Mouse (Mus musculus): ENCODE data around the gene Cdk9.
A peak's percentile ranks its signal among the peaks of the same experiment; 100 is the strongest.

Cdk9 gene

DNA sequence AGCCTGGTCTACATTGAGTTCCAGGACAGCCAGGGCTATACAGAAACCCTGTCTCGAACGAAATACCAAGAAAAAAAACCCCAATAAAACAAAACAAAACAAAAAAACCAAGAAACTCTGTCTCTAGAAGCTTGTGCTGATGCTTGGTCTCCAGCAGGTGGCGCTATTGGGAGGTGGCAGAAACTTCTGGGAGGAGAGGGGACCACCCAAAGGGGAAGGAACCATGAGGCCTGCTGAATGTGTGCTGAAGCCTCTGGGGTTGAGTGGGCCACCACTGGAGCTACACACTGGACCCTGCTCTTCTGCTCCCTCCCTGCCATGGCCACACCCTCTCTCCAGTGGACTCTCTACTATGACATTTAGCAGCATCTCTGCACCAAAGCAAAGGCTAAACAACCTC, 4.2 kb downstream of the Cdk9 start:
- peak; percentile 62 to 78 for DNase-seq (ENCODE audit: low spot score in 2 of 2)

DNA sequence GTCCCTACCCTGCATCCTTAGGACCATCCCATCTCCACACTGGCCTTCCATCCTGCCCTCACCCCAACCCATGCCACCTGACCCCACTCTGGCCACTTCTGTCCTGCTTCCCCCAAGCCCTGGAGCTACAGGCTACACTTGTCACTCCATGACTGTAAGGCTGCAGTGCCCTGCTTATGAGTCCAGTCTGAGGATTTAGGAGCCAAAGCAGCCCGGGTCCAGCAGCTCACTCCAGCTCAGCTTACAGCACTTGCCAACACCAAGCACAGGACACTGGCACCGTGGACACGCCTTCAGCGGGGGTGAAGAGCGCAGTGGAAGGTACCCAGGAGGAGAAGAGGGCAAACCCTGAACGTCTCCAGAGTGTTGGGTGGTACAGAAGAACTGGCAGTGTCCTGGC, 5.9 kb downstream of the Cdk9 start:
- no peak for DNase-seq (ENCODE audit: low spot score in 2 of 2)

DNA sequence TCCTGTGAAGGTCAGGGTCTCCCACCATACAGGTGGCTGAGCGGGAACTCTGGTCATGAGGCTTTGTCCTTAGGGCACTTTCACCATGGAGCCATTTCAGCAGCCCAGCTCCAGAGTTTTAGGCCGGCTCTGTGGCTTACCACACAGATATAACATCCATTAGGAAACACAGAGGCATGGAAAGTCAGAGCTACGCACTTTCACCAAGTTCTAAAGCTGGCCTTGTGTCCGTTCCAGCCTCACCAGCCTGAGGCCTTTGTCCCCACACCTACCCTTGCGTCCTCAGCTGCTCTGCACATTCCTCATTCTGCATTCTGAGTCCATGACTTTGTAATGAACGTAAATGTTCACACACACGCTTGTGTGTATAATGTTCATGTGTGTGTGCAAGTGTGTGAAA, 7.9 kb downstream of the Cdk9 start:
- no peak for DNase-seq (ENCODE audit: low spot score in 2 of 2)

DNA sequence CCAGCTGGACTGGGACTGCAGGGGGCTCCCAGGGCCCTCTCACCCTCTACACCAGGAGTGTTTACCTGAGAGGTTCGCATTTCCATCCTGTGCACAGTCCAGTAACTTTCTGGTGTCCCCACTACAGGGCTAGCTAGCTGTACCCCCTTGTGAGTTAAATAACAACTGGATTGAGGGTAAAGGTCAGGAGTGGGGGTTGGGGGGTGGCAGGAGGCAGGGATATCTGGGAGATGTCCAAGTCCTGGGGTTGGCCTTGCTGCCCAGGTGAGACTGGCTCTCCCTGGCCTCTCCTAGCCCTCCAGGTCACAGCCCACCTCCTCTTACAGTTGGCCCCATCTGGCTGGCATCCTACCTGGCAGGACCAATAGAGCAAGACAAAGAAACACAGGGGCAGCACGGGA, 8.9 kb downstream of the Cdk9 start, which contains the start of gene Fpgs:
TSS of gene Fpgs (minus strand) at position 125 of the 401 bp plus-strand sequence.
- no peak for DNase-seq (ENCODE audit: low spot score in 2 of 2)

DNA sequence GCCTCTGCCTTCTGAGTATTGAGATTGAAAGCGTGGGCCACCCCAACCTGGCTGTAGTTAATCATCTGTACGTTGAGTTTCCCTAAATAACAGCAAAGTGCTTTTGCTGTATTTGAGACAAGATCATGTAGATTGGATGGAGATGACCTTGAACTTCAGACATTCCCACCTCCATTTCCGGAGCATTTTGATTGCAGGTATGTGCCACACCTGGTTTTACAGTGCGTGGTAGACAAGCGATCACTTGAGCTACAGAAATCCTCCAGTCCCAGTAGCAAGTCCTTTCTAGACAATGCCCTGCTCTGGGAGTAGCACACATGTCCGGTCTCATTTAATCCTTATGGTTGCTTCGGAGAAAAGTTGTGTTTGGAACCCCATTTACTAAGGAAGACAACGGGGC, 9.8 kb downstream of the Cdk9 start:
- DNase-seq (ENCODE audit: low spot score in 2 of 2): no peak

DNA sequence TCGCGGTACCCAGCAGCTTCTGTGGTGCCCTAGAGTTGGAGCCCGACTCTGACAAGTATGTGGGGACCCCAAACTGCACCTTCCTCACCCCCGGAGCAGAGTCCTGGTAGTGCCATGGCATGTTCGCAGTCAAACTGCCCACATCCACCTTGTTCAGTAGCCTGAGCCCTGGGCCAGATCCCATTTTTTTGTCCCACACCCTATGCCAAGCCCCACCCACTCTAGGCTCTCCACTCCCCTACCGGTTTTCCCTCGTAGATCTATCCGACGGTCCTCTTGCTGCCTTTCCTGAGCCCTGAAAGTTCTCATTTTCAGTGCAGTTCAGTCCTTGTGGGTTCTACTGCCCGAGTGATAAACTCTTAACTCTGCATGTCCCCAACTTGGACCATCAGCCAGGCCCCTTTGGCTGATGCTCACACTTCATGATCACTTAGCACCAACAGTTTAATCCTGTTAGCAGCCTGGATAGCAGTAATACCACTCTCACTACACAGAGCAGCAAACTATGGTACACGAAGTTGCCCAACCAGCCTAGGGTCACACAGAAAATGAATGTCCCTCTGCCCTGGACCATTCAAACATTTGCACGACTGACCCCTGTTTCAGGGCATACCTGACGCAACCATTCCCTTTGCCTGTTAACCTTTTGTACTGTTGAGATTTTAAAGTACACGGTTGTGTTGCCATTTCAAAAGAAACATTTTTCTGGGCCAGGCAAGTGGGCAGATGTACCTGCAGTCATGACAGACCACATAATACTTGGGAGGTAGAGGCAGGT, 11.7 kb downstream of the Cdk9 start:
- no peak for DNase-seq (ENCODE audit: low spot score in 2 of 2)

DNA sequence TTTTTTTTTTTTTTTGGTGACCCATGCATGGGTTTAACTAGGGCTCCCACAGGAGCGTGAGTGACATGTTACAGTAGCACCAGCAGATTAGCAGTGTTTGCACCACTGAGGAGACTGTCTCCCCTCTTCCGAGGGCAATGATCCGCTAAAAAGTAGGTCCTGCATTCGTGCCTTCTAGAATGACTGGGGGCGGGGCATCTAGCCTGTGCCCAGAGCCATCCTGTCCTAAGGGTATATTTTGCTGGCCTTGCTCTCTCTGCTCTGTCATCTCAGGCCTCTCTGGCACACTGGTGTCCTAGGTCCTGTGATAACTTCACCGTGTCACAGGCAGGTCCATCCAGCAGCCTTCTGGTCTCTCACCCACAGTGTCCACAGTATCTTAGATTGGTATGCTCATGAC, 13.2 kb downstream of the Cdk9 start:
- no peak for DNase-seq (ENCODE audit: low spot score in 2 of 2)

DNA sequence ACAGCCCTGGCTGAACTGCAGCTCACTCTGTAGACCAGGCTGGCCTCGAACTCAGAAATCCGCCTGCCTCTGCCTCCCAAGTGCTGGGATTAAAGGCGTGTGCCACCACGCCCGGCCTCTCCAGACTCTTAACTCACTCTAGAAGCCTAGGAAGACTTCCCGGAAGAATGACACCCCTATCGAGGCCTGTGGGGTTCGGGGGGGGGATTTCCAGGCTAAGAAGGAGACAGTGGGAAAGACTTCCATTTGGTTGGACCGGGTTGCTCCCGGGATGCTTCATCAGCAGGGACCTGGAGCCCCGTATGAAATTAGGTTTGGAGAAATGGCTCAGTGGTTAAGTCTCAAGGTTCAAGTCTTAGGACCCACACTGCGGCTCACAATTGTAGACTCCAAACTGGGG, 18.2 kb downstream of the Cdk9 start:
- no peak for DNase-seq (ENCODE audit: low spot score in 2 of 2)

DNA sequence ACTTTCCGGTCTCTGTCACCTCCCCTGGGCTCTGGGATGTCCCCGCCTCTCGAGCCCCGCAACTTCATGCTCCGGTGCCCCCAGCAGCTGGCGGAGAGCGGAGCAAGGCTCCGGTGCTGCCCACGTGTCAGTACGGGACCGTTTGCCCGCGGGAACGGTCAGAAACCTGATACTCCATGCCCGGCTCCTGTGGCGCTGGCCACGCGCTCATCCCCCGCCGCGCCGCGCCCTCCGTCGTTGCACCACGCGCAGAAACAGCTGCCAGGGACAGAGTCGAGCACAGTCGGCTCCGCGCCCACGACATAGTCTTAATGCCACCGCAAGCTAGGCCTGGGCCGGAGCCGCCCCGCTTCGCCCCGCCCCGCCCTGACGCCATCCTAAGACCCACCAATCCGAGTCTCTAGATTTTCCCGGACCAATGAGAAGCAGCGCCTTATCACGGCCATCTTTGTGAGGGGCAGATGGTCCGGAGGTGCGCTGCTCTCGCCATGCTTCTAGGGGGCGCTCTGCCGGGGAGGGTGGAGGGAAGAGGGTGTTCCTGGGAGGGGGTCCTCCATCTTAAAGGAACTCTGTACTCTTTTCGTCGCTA, 19.0 kb downstream of the Cdk9 start:
- peak; percentile 92 to 95 for DNase-seq (ENCODE audit: low spot score in 2 of 2)

DNA sequence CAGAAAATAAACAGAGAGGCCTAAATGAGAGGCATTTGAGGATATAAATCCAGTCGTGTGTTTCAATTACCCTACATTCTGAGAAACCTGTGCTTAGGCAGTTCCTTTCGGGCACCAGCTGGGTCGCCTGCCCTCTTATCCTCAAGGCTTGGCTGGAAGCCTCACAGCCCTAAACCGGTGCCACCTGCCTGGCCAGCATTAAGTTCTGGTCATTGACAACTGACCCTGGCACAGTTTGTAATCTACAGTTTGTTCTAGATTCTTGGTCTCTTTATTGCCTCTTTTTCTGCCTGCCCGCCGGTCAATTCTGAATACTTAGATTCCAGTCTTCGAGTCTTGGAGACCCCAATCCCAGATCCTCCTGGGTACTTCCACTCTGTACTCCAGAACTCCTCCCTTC, 19.6 kb downstream of the Cdk9 start:
- DNase-seq (ENCODE audit: low spot score in 2 of 2): no peak

DNA sequence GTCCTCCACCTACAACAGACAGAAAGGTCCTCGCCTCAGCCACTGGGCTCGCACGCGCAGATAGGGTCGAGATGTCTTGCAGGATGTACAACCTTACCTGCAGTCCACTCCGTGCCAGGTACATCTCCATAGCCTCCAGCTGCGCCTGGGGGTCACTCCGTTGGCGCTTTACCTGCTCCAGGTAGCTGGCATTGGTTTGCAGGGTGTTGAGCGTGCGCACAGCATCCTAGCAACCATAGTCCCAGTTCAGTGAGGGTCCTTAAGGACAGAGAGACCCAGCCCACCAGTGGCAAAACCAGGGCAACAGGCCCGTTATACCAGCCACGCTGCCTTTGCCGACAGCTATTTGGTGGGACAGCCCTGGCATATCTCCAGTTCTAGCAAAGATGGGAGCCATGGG, 20.4 kb downstream of the Cdk9 start:
- no peak for DNase-seq (ENCODE audit: low spot score in 2 of 2)

DNA sequence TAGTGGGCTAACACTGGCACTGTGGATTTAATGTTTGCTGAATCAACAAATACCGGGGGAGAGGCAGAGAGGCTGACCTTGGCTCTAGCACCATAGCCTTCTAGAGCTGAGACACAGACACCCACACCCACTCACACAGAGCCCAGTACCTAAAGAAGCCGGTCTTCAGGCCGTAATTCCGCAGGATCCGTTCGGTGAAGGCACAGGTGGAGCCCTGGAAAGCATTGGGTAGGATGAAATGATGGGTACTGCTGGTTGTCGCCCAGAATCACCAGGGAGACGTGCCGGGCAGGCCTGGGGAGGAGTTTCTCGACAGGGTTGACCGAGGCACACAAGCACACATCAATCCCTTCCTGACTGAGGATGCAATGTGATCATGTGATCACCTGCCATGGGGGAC, 21.8 kb downstream of the Cdk9 start:
- DNase-seq (ENCODE audit: low spot score in 2 of 2): no peak

DNA sequence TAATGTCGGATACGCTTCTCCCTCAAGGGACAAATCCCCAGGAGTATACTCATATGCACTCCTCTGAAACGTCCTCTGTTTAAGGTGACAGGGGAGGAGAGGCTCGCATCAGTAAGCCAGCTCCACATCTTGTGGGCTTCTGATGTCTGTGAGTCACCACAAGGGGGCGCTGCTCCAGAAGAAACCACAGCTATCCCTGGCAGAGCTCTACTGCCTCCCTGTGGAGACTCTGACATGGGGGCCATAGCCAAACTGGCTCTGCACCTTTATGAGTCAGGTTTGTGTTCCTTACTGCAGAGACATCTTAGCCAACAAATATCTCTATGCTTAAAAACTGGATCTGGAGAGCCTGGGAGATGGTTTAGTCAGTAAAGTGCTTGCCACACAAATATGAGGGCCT, 23.5 kb downstream of the Cdk9 start:
- peak; percentile 88 to 93 for DNase-seq (ENCODE audit: low spot score in 2 of 2)

DNA sequence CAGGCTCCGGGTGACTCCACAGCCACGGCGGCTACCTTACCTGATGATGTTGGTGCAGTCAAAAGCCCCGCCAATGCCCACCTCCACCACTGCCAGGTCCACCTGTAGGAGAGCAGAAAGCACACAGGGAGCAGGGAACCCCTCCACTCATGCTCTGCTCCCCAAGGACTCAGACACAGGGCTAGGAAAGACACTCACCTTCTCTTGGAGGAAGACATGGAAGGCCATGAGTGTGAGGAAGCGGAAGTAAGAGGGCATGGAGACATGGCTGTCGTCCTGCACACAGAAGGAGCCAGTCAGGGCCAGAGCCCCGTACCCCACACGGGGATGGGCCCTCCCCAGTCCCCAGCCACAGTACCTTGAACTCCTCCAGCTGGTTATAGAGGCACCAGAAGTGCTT, 25.3 kb downstream of the Cdk9 start:
- DNase-seq (ENCODE audit: low spot score in 2 of 2): no peak

DNA sequence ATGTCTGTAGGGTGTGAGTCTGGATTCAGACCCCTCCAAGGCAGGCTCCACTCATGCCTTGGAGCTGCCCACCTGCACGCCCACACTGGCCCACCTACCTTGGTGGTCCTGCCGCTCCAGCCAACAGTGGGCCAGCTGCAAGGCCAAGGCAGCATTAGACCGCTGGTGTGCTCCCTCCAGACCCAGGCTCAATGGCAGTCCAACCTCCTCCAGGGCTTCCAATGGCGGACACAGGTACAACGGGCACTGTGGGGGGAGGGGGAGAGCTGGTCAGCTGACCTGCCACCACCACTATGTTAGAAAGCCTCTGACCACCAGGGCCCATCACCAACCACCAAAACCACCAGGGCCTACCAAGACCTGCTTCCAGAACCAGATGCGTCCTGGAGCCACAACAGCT, 26.2 kb downstream of the Cdk9 start:
- DNase-seq (ENCODE audit: low spot score in 2 of 2): no peak

DNA sequence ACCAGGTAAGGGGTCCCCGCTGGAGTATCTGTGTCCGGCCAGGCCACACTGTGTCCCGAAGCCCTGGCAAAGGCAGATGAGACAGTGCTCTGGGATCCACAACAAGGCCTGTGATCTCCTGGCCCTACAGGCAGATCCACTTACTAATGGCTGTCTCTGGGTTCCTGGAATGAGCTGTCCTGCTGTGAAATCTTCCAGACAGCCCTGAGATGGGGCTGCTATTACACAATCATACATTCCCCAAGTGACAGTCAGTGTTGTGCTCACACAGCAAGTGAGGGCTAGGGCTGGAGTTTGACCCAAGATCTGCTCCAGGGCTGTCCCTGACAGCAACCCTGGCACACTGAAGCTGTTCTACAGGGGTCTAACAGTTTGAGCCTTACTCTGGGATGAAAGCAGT, 27.1 kb downstream of the Cdk9 start:
- no peak for DNase-seq (ENCODE audit: low spot score in 2 of 2)

DNA sequence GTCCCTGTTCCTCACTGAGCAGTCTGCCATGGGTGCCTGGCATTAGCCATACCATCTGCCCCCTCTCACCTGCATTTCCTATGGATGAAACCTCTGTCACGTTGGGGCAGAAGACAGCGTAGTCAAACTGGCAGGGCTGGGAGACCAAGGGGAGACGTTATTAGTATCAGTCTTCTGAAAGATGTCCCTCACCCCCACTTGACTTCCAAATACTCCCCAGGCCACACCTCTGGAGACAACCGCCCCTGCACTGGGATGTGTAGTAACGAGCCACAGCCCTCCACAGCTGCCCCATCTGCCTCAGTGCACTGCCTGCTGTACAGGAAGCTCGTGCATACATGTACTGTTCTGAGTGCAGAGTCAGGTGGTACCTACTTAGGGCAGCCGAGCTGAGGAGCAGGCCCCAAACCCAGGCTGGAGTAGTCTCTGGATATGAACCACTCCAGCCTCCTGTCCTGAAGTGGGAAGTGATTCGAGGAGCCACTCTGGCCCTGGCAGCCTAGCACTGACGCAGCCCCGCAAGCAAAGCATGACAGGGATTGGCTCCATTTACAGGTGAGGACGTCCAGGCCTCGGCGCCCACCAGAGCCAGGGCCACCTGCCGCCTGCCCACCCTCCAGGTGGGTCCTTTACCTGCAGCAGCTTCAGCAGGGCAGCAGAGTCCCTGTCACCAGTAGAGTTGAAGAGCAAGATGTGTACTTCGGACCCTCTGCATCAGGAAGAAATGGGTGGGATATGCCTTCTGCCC, 28.0 kb downstream of the Cdk9 start:
- DNase-seq (ENCODE audit: low spot score in 2 of 2): no peak

DNA sequence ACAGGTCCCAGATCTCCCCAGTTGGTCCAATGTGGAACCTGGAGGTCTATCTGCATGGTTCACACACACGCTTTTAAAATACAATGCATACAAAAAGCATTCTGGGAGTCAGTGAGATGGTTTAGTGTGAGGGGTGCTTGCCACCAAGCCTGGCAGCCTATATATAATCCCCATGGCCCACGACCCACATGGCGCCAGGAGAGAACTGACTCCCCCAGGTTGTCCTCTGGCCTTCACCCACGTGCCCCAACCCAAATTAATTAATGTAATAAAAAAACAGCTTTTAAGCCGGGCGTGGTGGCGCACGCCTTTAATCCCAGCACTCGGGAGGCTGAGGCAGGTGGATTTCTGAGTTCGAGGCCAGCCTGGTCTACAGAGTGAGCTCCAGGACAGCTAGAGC, 29.2 kb downstream of the Cdk9 start:
- DNase-seq (ENCODE audit: low spot score in 2 of 2): no peak

DNA sequence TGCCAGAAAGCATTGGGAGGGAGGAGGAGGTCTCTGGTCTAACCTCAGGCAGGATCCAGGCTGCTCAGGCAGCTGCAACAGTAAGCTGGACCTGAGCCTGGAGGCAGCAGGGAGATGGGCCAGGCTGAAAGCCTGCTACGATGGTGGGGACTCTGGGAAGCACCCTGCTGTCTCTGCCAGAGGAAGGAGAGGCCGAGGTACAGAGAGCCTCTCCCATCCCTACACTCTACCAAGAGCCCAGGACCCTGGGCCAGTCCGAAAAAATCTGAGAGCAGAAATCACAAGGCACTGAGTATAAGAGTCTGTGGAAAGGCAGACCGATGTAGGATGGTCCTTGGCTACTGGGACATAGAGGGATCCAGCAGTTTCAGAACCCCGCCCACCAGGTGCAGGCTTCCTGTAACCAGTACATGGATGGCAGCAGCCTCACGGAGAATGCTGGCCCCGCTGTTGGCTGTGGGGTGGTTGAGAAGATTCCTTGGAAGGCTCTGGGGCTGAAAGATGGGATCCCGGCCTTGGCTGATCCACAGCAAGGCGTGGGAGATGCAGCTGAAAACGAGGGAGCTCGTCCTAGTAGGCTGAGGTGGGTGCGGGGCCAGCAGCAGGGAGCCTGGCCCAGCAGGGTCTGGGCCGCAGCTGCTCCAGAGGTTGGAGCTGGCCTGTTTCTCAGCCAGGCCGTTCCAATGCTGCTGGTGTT, 30.0 kb downstream of the Cdk9 start:
- DNase-seq (ENCODE audit: low spot score in 2 of 2): no peak

DNA sequence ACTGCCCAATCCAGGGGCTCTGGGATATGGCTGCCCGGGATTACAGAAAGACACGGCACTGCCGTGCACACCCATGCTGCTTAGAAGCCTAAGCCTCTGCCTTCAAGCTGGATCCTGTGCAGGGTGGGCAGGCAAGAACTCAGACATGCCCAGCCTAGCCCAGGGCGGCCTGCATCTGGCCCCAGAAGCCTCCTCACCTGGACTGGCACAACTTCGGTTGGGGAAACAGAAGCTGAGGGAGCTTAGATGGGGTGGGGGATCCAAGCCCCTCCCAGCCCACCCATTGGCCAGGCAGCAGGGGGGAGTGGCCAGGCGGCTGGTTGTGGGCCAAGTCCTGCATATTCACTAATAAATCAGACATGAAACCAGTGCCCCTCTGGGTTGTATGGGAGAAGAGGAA, 31.1 kb downstream of the Cdk9 start:
- DNase-seq (ENCODE audit: low spot score in 2 of 2): no peak

DNA sequence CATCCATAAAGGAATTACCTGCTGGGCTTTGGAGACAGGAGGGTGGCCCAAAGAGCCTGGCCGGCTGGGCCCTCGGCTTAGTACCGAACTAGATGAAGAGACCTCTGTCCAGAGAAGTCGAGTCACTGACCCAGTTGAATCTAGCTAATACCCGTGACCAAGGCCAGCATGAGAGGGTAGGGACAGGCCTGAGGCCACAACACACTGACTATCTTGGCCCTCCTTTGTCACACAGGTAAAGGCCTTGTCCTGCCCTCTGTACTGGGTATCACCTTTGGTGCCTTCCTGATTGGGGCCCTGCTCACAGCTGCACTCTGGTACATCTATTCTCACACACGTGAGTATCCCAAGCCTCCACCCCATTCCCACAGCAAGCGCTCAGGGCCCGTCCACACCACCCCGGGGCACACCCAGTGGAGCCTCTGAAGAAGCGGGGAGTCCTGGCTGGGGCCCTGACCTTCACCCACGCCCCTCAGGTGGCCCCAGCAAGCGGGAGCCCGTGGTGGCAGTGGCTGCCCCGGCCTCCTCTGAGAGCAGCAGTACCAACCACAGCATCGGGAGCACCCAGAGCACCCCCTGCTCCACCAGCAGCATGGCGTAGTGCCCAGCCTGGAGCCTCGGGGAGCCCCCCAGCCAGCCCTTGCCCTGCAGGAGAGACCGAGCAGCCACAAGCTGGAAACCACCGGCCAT, 31.8 kb downstream of the Cdk9 start:
- no peak for DNase-seq (ENCODE audit: low spot score in 2 of 2)

DNA sequence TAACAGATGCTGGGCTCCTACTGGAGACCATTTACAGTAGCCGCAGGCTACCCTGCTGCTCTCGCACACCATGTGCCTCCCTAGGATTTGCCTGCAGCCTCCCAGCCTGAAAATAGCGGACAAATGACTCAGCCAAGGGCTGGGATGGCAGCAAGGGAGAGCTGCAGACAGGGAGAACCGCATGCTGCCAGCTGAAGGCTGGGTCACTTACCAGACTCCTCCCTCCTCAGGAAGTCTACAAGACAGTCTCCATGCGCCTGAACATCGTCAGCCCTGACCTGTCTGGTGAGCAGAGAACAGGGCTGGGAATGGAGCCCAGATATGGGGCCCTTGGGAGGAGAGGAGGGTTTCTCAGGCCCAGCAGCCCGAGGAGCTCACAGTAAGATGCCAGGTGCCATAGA, 32.8 kb downstream of the Cdk9 start:
- no peak for DNase-seq (ENCODE audit: low spot score in 2 of 2)
